In genomic region chr9:122372506-122372905, GRCm38 (mm10) we compare ENCODE assay signal across 15 mouse cellular contexts. TPM values are rescaled to one million over a fixed set of nuclear protein-coding genes. Genes with fewer than 3 reads are reported as not detected.
A peak's percentile ranks its signal among the peaks of the same experiment; 100 is the strongest.
DNase-seq lines count a peak whose midpoint lies in the region; ATAC-seq and TF ChIP-seq lines count a peak whose summit lies in the region.
"Had no signal": no experiment of that assay in that cellular context is flagged by ENCODE, and none has a peak within 500 bp of the region (broad histone marks: within the 10 kb centered on the region; RNA-seq: fewer than 3 reads in every experiment).

No protein-coding gene starts in this region.

- H3K36me3 ChIP-seq in neural tube, embryonic 13.5 days, result no peaks in the 10 kb centered on the region
- no peaks in the 10 kb centered on the region; the same call in 1 of the 2 replicates for H3K36me3 ChIP-seq in neural tube, embryonic 15.5 days
- no peaks in the 10 kb centered on the region for H3K36me3 ChIP-seq in embryonic facial prominence, embryonic 12.5 days
- H3K36me3 ChIP-seq in forebrain, postnatal 0 days (ENCODE audit: insufficient read depth), result no peaks in the 10 kb centered on the region

- 0 out of 2 replicates have a peak overlapping the region, but pooled peaks have one; percentile 38 for H3K27ac ChIP-seq in neural tube, embryonic 13.5 days (replicated peaks)
- H3K27ac ChIP-seq in neural tube, embryonic 15.5 days (replicated peaks), result no peak overlapping the region; the same call in 1 of the 2 replicates
- 0 out of 2 replicates have a peak overlapping the region, but pooled peaks have one; percentile 13 for H3K27ac ChIP-seq in embryonic facial prominence, embryonic 12.5 days
- H3K27ac ChIP-seq in forebrain, postnatal 0 days (ENCODE audit: low read depth, low read length), result no peak overlapping the region
- H3K27ac ChIP-seq: heart, embryonic 13.5 days; limb, embryonic 13.5 days had no signal

- no peaks in the 10 kb centered on the region for H3K9me3 ChIP-seq in neural tube, embryonic 13.5 days
- no peaks in the 10 kb centered on the region for H3K9me3 ChIP-seq in neural tube, embryonic 15.5 days (replicated peaks)
- no peaks in the 10 kb centered on the region for H3K9me3 ChIP-seq in embryonic facial prominence, embryonic 12.5 days
- H3K9me3 ChIP-seq in forebrain, postnatal 0 days (ENCODE audit: low read length), result no peaks in the 10 kb centered on the region
- H3K9me3 ChIP-seq: heart, embryonic 13.5 days; limb, embryonic 13.5 days had no signal

- no peak overlapping the region for H3K9ac ChIP-seq in neural tube, embryonic 13.5 days
- no peak overlapping the region for H3K9ac ChIP-seq in neural tube, embryonic 15.5 days (replicated peaks)
- H3K9ac ChIP-seq in embryonic facial prominence, embryonic 12.5 days, result no peak overlapping the region
- no peak overlapping the region for H3K9ac ChIP-seq in forebrain, postnatal 0 days
- H3K9ac ChIP-seq: heart, embryonic 13.5 days; limb, embryonic 13.5 days had no signal

- ATAC-seq in neural tube, embryonic 13.5 days (ENCODE audit: low read depth), result no peak
- no peak for ATAC-seq in neural tube, embryonic 15.5 days (ENCODE audit: low FRiP score)
- ATAC-seq in embryonic facial prominence, embryonic 12.5 days (ENCODE audit: insufficient number of reproducible peaks, insufficient read depth, low FRiP score, low TSS enrichment), result no peak
- ATAC-seq in forebrain, postnatal 0 days, result no peak
- ATAC-seq: intestine, postnatal 0 days had no signal

- no peak for TF ChIP-seq CTCF in forebrain, postnatal 0 days (IDR thresholded peaks at IDR 0.05; ENCODE audit: low read depth)

- H3K4me2 ChIP-seq in neural tube, embryonic 13.5 days, result no peak overlapping the region
- no peak overlapping the region for H3K4me2 ChIP-seq in neural tube, embryonic 15.5 days
- no peak overlapping the region for H3K4me2 ChIP-seq in embryonic facial prominence, embryonic 12.5 days (replicated peaks)
- H3K4me2 ChIP-seq in forebrain, postnatal 0 days (ENCODE audit: low read depth), result no peak overlapping the region
- H3K4me2 ChIP-seq: heart, embryonic 13.5 days; limb, embryonic 13.5 days had no signal

- peak; percentile 10 for DNase-seq in kidney, postnatal 14 days
- DNase-seq in kidney, postnatal 36 days, result no peak
- peak; percentile 15 for DNase-seq in yolk sac, embryonic 10.5 days (ENCODE audit: low spot score)
- no peak for DNase-seq in T-cell, adult 2 months (ENCODE audit: low spot score)
- DNase-seq in forebrain, postnatal 0 days, result no peak
- DNase-seq: adrenal gland, adult 2 months; cerebellum, adult 2 months; gastrocnemius, postnatal 36 days; thymus, adult 2 months had no signal

- H3K4me1 ChIP-seq in neural tube, embryonic 13.5 days (replicated peaks), result peaks cover 11% of the 10 kb centered on the region
- 0 out of 2 replicates have a peak, but pooled peaks cover 6% of the 10 kb centered on the region for H3K4me1 ChIP-seq in neural tube, embryonic 15.5 days
- H3K4me1 ChIP-seq in embryonic facial prominence, embryonic 12.5 days, result 0 out of 2 replicates have a peak, but pooled peaks cover 7% of the 10 kb centered on the region
- H3K4me1 ChIP-seq in forebrain, postnatal 0 days (ENCODE audit: insufficient read depth), result no peaks in the 10 kb centered on the region

- H3K27me3 ChIP-seq in neural tube, embryonic 13.5 days, result no peaks in the 10 kb centered on the region
- H3K27me3 ChIP-seq in neural tube, embryonic 15.5 days (replicated peaks), result no peaks in the 10 kb centered on the region
- no peaks in the 10 kb centered on the region for H3K27me3 ChIP-seq in embryonic facial prominence, embryonic 12.5 days
- no peaks in the 10 kb centered on the region for H3K27me3 ChIP-seq in forebrain, postnatal 0 days (ENCODE audit: insufficient read depth, low read length)
- H3K27me3 ChIP-seq: heart, embryonic 13.5 days; limb, embryonic 13.5 days had no signal

- no peak overlapping the region for H3K4me3 ChIP-seq in neural tube, embryonic 13.5 days
- no peak overlapping the region for H3K4me3 ChIP-seq in neural tube, embryonic 15.5 days (replicated peaks)
- H3K4me3 ChIP-seq in embryonic facial prominence, embryonic 12.5 days, result no peak overlapping the region
- H3K4me3 ChIP-seq in forebrain, postnatal 0 days (ENCODE audit: low read depth, low read length), result no peak overlapping the region
- H3K4me3 ChIP-seq: heart, embryonic 13.5 days; limb, embryonic 13.5 days had no signal

- 25% methylated on average over 4 of the region's 4 CpGs for WGBS in neural tube, embryonic 13.5 days
- 24% methylated on average over 4 of the region's 4 CpGs for WGBS in neural tube, embryonic 15.5 days
- WGBS in embryonic facial prominence, embryonic 12.5 days, result 25% methylated on average over 4 of the region's 4 CpGs
- WGBS in forebrain, postnatal 0 days, result 60% methylated on average over 4 of the region's 4 CpGs

RNA-seq across cellular contexts. Expression of gene Abhd5, which starts 21.1 kb away (rescaled TPM):
- 24.3 and 24.6 TPM in 2 replicates for polyA plus RNA-seq in neural tube, embryonic 13.5 days (2015; fragmentation: Nextera tagmentation; extraction: Ambion mirVana)
- 25.9 and 27.6 TPM in 2 replicates for polyA plus RNA-seq in neural tube, embryonic 15.5 days (2015; fragmentation: Nextera tagmentation; extraction: Ambion mirVana)
- 25.6 and 28.1 TPM in 2 replicates for polyA plus RNA-seq in embryonic facial prominence, embryonic 12.5 days (2016; fragmentation: Nextera tagmentation; extraction: Ambion mirVana)
- 33.9 and 34.9 TPM in 2 replicates for total RNA-seq in forebrain, postnatal 0 days (2014; rRNA removed)
- polyA plus RNA-seq in forebrain, postnatal 0 days (2015; fragmentation: Nextera tagmentation; extraction: Ambion mirVana), result 25.4 and 28.2 TPM in 2 replicates

Comparison
In these comparisons a context has a peak if more than half of its experiments do, and no peak if none do; other contexts are left out.
1. DNase-seq: peak in kidney, postnatal 14 days (single experiment) and yolk sac, embryonic 10.5 days (single experiment); none in kidney, postnatal 36 days (0 of 2), T-cell, adult 2 months (single experiment) and forebrain, postnatal 0 days (single experiment).
2. H3K27ac ChIP-seq: peak in neural tube, embryonic 13.5 days (single experiment) and embryonic facial prominence, embryonic 12.5 days (single experiment); none in neural tube, embryonic 15.5 days (single experiment) and forebrain, postnatal 0 days (single experiment).